Mouse (Mus musculus): Measurements from ENCODE around the gene Abcb7. TPM values are rescaled to one million over a fixed set of nuclear protein-coding genes. Genes with fewer than 3 reads are reported as not detected.

Gene Abcb7
- total RNA-seq, 2 experiments from 2014 or later: 35.8 to 36.3 TPM

Other genes starting within 250 kb of the Abcb7 start
- gene Nexmif, start 212.7 kb downstream of the Abcb7 start, total RNA-seq (2021): under 1 TPM; 0.14 to 0.29 TPM
- 1 to 10 TPM; 8.4 to 8.9 TPM for gene Uprt, start 69.0 kb upstream of the Abcb7 start, total RNA-seq (2021)

Measured in heart, postnatal 25 days (tissue).